ENCODE assay signal across 24 mouse cellular contexts in the genomic region with DNA sequence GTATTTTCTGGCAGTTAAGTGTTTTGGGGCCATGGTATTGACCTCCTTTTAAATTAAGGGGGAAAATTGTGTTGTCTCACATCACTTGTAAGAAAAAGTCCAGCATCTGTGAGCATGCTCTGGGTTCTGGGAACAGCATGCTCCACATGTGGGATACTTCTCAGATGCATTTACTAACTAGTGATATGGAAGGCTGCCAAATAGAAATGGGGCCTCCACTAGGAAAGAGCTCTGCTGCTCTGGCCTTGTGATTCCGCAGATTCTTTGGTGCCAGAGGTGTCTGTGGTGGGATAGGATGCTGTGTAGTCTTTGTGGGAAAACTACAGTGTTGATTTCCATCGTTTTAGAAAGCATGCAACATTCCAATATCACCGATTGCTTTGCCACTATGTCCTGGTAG.
DNase-seq lines count a peak whose midpoint lies in the region; ATAC-seq and TF ChIP-seq lines count a peak whose summit lies in the region.
"Had no signal": no experiment of that assay in that cellular context is flagged by ENCODE, and none has a peak within 500 bp of the region (broad histone marks: within the 10 kb centered on the region; RNA-seq: fewer than 3 reads in every experiment).

No protein-coding gene starts in this region.

- H3K27me3 ChIP-seq in forebrain, embryonic 14.5 days (replicated peaks; ENCODE audit: control insufficient read depth, insufficient read depth, low read length): no peaks in the 10 kb centered on the region
- no peaks in the 10 kb centered on the region for H3K27me3 ChIP-seq in forebrain, embryonic 16.5 days (replicated peaks; ENCODE audit: control insufficient read depth, insufficient read depth, low read length)
- H3K27me3 ChIP-seq in heart, embryonic 16.5 days (ENCODE audit: control insufficient read depth, insufficient read depth, low read length): no peaks in the 10 kb centered on the region
- no peaks in the 10 kb centered on the region for H3K27me3 ChIP-seq in lung, embryonic 14.5 days (ENCODE audit: insufficient read depth, low read length)
- H3K27me3 ChIP-seq: embryonic facial prominence, embryonic 15.5 days; forebrain, embryonic 15.5 days; hindbrain, embryonic 15.5 days; liver, embryonic 12.5 days; midbrain, embryonic 13.5 days had no signal

- no peaks in the 10 kb centered on the region for H3K4me1 ChIP-seq in forebrain, embryonic 14.5 days (ENCODE audit: control insufficient read depth, insufficient read depth, low read length)
- H3K4me1 ChIP-seq in forebrain, embryonic 16.5 days (replicated peaks; ENCODE audit: control insufficient read depth, insufficient read depth, low read length): no peaks in the 10 kb centered on the region
- peaks cover 10% of the 10 kb centered on the region for H3K4me1 ChIP-seq in heart, embryonic 16.5 days (ENCODE audit: control insufficient read depth, insufficient read depth, low read length)
- no peaks in the 10 kb centered on the region for H3K4me1 ChIP-seq in lung, embryonic 14.5 days (ENCODE audit: insufficient read depth)
- H3K4me1 ChIP-seq: embryonic facial prominence, embryonic 15.5 days; forebrain, embryonic 15.5 days; hindbrain, embryonic 15.5 days; liver, embryonic 12.5 days; midbrain, embryonic 13.5 days had no signal

- WGBS in forebrain, embryonic 14.5 days: 87% methylated on average over 3 of the region's 3 CpGs
- WGBS in forebrain, embryonic 16.5 days: 88% methylated on average over 3 of the region's 3 CpGs
- 31% methylated on average over 3 of the region's 3 CpGs for WGBS in heart, embryonic 16.5 days
- WGBS in lung, embryonic 14.5 days: 52% methylated on average over 3 of the region's 3 CpGs

- intact Hi-C loops in heart, postnatal 14 days (cut with DNase I): no loop called here
- intact Hi-C loops in gastrocnemius, postnatal 14 days (cut with DNase I; ENCODE audit: low total_unique reads): no loop called here

- no peak overlapping the region for H3K9ac ChIP-seq in forebrain, embryonic 14.5 days (ENCODE audit: low read length)
- H3K9ac ChIP-seq in forebrain, embryonic 16.5 days (replicated peaks; ENCODE audit: low read depth, low read length): no peak overlapping the region
- no peak overlapping the region for H3K9ac ChIP-seq in heart, embryonic 16.5 days (ENCODE audit: low read length)
- H3K9ac ChIP-seq in lung, embryonic 14.5 days: no peak overlapping the region
- H3K9ac ChIP-seq: embryonic facial prominence, embryonic 15.5 days; forebrain, embryonic 15.5 days; hindbrain, embryonic 15.5 days; liver, embryonic 12.5 days; midbrain, embryonic 13.5 days had no signal

- H3K27ac ChIP-seq in forebrain, embryonic 14.5 days (ENCODE audit: low read depth, low read length): no peak overlapping the region
- no peak overlapping the region for H3K27ac ChIP-seq in forebrain, embryonic 16.5 days (ENCODE audit: low read length)
- peak overlapping the region; percentile 22 for H3K27ac ChIP-seq in heart, embryonic 16.5 days (ENCODE audit: low read length)
- no peak overlapping the region for H3K27ac ChIP-seq in lung, embryonic 14.5 days (ENCODE audit: low read depth)
- H3K27ac ChIP-seq: embryonic facial prominence, embryonic 15.5 days; forebrain, embryonic 15.5 days; hindbrain, embryonic 15.5 days; kidney, postnatal 0 days; left cerebral cortex, adult 2 months; liver, embryonic 12.5 days; midbrain, embryonic 13.5 days had no signal

- no peaks in the 10 kb centered on the region for H3K36me3 ChIP-seq in forebrain, embryonic 14.5 days (ENCODE audit: control insufficient read depth, insufficient read depth, low read length)
- H3K36me3 ChIP-seq in forebrain, embryonic 16.5 days (ENCODE audit: control insufficient read depth, insufficient read depth): no peaks in the 10 kb centered on the region
- no peaks in the 10 kb centered on the region for H3K36me3 ChIP-seq in heart, embryonic 16.5 days (ENCODE audit: control insufficient read depth, insufficient read depth)
- no peaks in the 10 kb centered on the region for H3K36me3 ChIP-seq in lung, embryonic 14.5 days (ENCODE audit: insufficient read depth)
- H3K36me3 ChIP-seq: embryonic facial prominence, embryonic 15.5 days; forebrain, embryonic 15.5 days; hindbrain, embryonic 15.5 days; liver, embryonic 12.5 days; midbrain, embryonic 13.5 days had no signal

- DNase-seq in forebrain, embryonic 14.5 days (ENCODE audit: low spot score): peak; percentile 9
- DNase-seq in heart, postnatal 14 days: no peak
- peak; percentile 74 for DNase-seq in lung, embryonic 14.5 days
- DNase-seq in lung, postnatal 36 days: no peak
- no peak for DNase-seq in frontal cortex, adult 2 months (ENCODE audit: extremely low spot score in 1 of 2, low spot score in 1 of 2)
- DNase-seq in gastrocnemius, postnatal 14 days: no peak
- DNase-seq: adrenal gland, postnatal 14 days; cerebellum, adult 8-10 months; cerebellum, postnatal 36 days; embryo, embryonic 11 days; gastrocnemius, postnatal 36 days; kidney, adult 2 months; lung, adult 18-20 months; lung, postnatal 14 days had no signal

- no peak overlapping the region for H3K4me2 ChIP-seq in forebrain, embryonic 14.5 days (ENCODE audit: low read length)
- H3K4me2 ChIP-seq in forebrain, embryonic 16.5 days (ENCODE audit: low read length): no peak overlapping the region
- H3K4me2 ChIP-seq in heart, embryonic 16.5 days (ENCODE audit: low read depth, low read length): no peak overlapping the region
- no peak overlapping the region for H3K4me2 ChIP-seq in lung, embryonic 14.5 days
- H3K4me2 ChIP-seq: embryonic facial prominence, embryonic 15.5 days; forebrain, embryonic 15.5 days; hindbrain, embryonic 15.5 days; liver, embryonic 12.5 days; midbrain, embryonic 13.5 days had no signal

- ATAC-seq in forebrain, embryonic 14.5 days: no peak
- ATAC-seq in forebrain, embryonic 16.5 days: no peak
- peak; percentile 60; the same call in 1 of the 2 replicates for ATAC-seq in heart, embryonic 16.5 days (replicated peaks; ENCODE audit: extremely low read depth, insufficient read depth, low FRiP score)
- ATAC-seq in lung, embryonic 14.5 days (ENCODE audit: insufficient read depth): peak; percentile 62; the same call in 1 of the 2 replicates
- ATAC-seq: CD4-positive, CD25-positive, alpha-beta regulatory T cell, adult 4 months; forebrain, embryonic 15.5 days; liver, embryonic 12.5 days; midbrain, embryonic 13.5 days had no signal

- TF ChIP-seq CTCF in lung, embryonic 14.5 days (IDR thresholded peaks at IDR 0.05; ENCODE audit: low read depth): no peak

- no peak overlapping the region for H3K4me3 ChIP-seq in forebrain, embryonic 14.5 days (ENCODE audit: low read depth, low read length)
- no peak overlapping the region for H3K4me3 ChIP-seq in forebrain, embryonic 16.5 days (replicated peaks; ENCODE audit: low read length)
- H3K4me3 ChIP-seq in heart, embryonic 16.5 days (ENCODE audit: low read length): no peak overlapping the region
- no peak overlapping the region for H3K4me3 ChIP-seq in lung, embryonic 14.5 days (ENCODE audit: low read depth, low read length)
- H3K4me3 ChIP-seq: embryonic facial prominence, embryonic 15.5 days; forebrain, embryonic 15.5 days; hindbrain, embryonic 15.5 days; left cerebral cortex, adult 2 months; liver, embryonic 12.5 days; midbrain, embryonic 13.5 days had no signal

- no peaks in the 10 kb centered on the region for H3K9me3 ChIP-seq in forebrain, embryonic 14.5 days (replicated peaks; ENCODE audit: control insufficient read depth, low read length)
- H3K9me3 ChIP-seq in forebrain, embryonic 16.5 days (ENCODE audit: control insufficient read depth, low read length): no peaks in the 10 kb centered on the region
- H3K9me3 ChIP-seq in heart, embryonic 16.5 days (replicated peaks; ENCODE audit: control insufficient read depth, low read length): no peaks in the 10 kb centered on the region
- H3K9me3 ChIP-seq in lung, embryonic 14.5 days (ENCODE audit: low read depth, low read length): no peaks in the 10 kb centered on the region
- H3K9me3 ChIP-seq: embryonic facial prominence, embryonic 15.5 days; forebrain, embryonic 15.5 days; hindbrain, embryonic 15.5 days; liver, embryonic 12.5 days; midbrain, embryonic 13.5 days had no signal

Comparison
In these comparisons a context has a peak if more than half of its experiments do, and no peak if none do; other contexts are left out.
1. DNase-seq: peak in forebrain, embryonic 14.5 days (single experiment) and lung, embryonic 14.5 days (single experiment); none in heart, postnatal 14 days (0 of 2), lung, postnatal 36 days (single experiment), frontal cortex, adult 2 months (0 of 2) and gastrocnemius, postnatal 14 days (single experiment).
2. ATAC-seq: peak in heart, embryonic 16.5 days (single experiment) and lung, embryonic 14.5 days (single experiment); none in forebrain, embryonic 14.5 days (single experiment) and forebrain, embryonic 16.5 days (single experiment).